In the genomic region with DNA sequence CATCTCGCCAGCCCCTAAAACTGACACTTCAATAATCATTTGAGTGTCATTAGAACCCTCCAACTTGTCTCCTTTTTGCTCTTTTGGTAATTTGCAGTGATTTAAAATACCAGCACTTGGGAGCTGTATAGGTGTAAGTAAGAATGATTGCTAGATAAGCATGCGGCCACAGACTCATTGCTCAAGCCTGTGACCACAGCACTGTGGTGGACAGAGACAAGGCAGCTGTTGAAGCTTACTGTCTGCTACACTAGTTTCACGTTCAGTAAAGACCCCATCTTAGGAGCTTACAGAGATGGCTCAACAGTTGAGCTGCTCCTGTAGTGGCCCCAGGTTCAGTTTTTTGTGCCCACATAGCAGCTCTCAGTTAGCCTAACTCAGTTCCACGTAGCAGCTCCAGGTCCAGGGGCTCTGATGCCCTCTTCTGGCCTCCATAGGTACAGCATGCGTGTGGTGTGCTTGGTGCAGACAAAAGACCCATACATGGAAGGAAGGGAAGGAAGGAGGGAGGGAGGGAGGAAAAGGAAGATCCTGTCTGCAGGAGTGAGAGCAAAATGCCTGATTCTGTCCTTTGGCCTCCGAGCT, we compare ENCODE assay signal across 9 mouse cellular contexts. TPM values are rescaled to one million over a fixed set of nuclear protein-coding genes. Genes with fewer than 3 reads are reported as not detected.
DNase-seq lines count a peak whose midpoint lies in the region; ATAC-seq and TF ChIP-seq lines count a peak whose summit lies in the region.
"Had no signal": no experiment of that assay in that cellular context is flagged by ENCODE, and none has a peak within 500 bp of the region (broad histone marks: within the 10 kb centered on the region; RNA-seq: fewer than 3 reads in every experiment).

No protein-coding gene starts in this region.

- TF ChIP-seq CTCF in midbrain, postnatal 0 days (IDR thresholded peaks at IDR 0.05): peak; percentile 91

- H3K9me3 ChIP-seq in forebrain, embryonic 16.5 days (ENCODE audit: control insufficient read depth, low read length): no peaks in the 10 kb centered on the region
- H3K9me3 ChIP-seq in hindbrain, embryonic 16.5 days (ENCODE audit: control insufficient read depth, low read length): no peaks in the 10 kb centered on the region
- no peaks in the 10 kb centered on the region for H3K9me3 ChIP-seq in limb, embryonic 14.5 days (ENCODE audit: control insufficient read depth, low read length)
- H3K9me3 ChIP-seq in midbrain, postnatal 0 days (ENCODE audit: low read length): no peaks in the 10 kb centered on the region
- H3K9me3 ChIP-seq in stomach, embryonic 16.5 days (replicated peaks; ENCODE audit: control insufficient read depth, low read length): no peaks in the 10 kb centered on the region

- no peaks in the 10 kb centered on the region; the same call in 1 of the 2 replicates for H3K4me1 ChIP-seq in forebrain, embryonic 16.5 days (replicated peaks; ENCODE audit: control insufficient read depth, insufficient read depth, low read length)
- H3K4me1 ChIP-seq in hindbrain, embryonic 16.5 days (ENCODE audit: control insufficient read depth, insufficient read depth, low read depth, low read length): no peaks in the 10 kb centered on the region
- H3K4me1 ChIP-seq in limb, embryonic 14.5 days (ENCODE audit: control insufficient read depth, insufficient read depth, low read length): no peaks in the 10 kb centered on the region
- H3K4me1 ChIP-seq in midbrain, postnatal 0 days (ENCODE audit: insufficient read depth, low read length): no peaks in the 10 kb centered on the region
- H3K4me1 ChIP-seq in stomach, embryonic 16.5 days (ENCODE audit: control insufficient read depth, insufficient read depth, low read length): no peaks in the 10 kb centered on the region

- peak overlapping the region; percentile 48; the same call in 1 of the 2 replicates for H3K27ac ChIP-seq in forebrain, embryonic 16.5 days (ENCODE audit: low read length)
- no peak overlapping the region for H3K27ac ChIP-seq in hindbrain, embryonic 16.5 days (ENCODE audit: low read depth, low read length)
- H3K27ac ChIP-seq in limb, embryonic 14.5 days (replicated peaks; ENCODE audit: low read depth, low read length): no peak overlapping the region
- 0 out of 2 replicates have a peak overlapping the region, but pooled peaks have one; percentile 43 for H3K27ac ChIP-seq in midbrain, postnatal 0 days (ENCODE audit: low read depth, low read length)
- no peak overlapping the region for H3K27ac ChIP-seq in stomach, embryonic 16.5 days (ENCODE audit: low read length)

- no peak overlapping the region for H3K9ac ChIP-seq in forebrain, embryonic 16.5 days (replicated peaks; ENCODE audit: low read depth, low read length)
- H3K9ac ChIP-seq in hindbrain, embryonic 16.5 days (ENCODE audit: low read depth, low read length): no peak overlapping the region
- no peak overlapping the region for H3K9ac ChIP-seq in limb, embryonic 14.5 days (ENCODE audit: low read depth, low read length, severe bottlenecking)
- no peak overlapping the region for H3K9ac ChIP-seq in midbrain, postnatal 0 days (replicated peaks; ENCODE audit: low read length, poor library complexity, severe bottlenecking)
- H3K9ac ChIP-seq in stomach, embryonic 16.5 days (ENCODE audit: low read length): no peak overlapping the region

- peak; percentile 77 for ATAC-seq in forebrain, embryonic 16.5 days
- ATAC-seq in hindbrain, embryonic 16.5 days: peak; percentile 77
- peak; percentile 58; the same call in 1 of the 2 replicates for ATAC-seq in limb, embryonic 14.5 days (ENCODE audit: low FRiP score, low read depth)
- peak; percentile 78; the same call in 1 of the 2 replicates for ATAC-seq in midbrain, postnatal 0 days (ENCODE audit: low FRiP score)
- ATAC-seq in stomach, embryonic 16.5 days (ENCODE audit: insufficient read depth, low FRiP score): 0 out of 2 replicates have a peak, but pooled peaks have one; percentile 33

- no peak overlapping the region for H3K4me2 ChIP-seq in forebrain, embryonic 16.5 days (ENCODE audit: low read length)
- H3K4me2 ChIP-seq in hindbrain, embryonic 16.5 days (ENCODE audit: low read length): no peak overlapping the region
- H3K4me2 ChIP-seq in limb, embryonic 14.5 days (replicated peaks; ENCODE audit: low read depth, low read length, severe bottlenecking): no peak overlapping the region
- no peak overlapping the region for H3K4me2 ChIP-seq in midbrain, postnatal 0 days (ENCODE audit: low read depth, low read length, poor library complexity, severe bottlenecking)
- H3K4me2 ChIP-seq in stomach, embryonic 16.5 days (ENCODE audit: low read depth, low read length): no peak overlapping the region

- H3K27me3 ChIP-seq in forebrain, embryonic 16.5 days (replicated peaks; ENCODE audit: control insufficient read depth, insufficient read depth, low read length): no peaks in the 10 kb centered on the region
- no peaks in the 10 kb centered on the region for H3K27me3 ChIP-seq in hindbrain, embryonic 16.5 days (replicated peaks; ENCODE audit: control insufficient read depth, insufficient read depth, low read length)
- H3K27me3 ChIP-seq in limb, embryonic 14.5 days (ENCODE audit: control insufficient read depth, insufficient read depth, low read length): no peaks in the 10 kb centered on the region
- no peaks in the 10 kb centered on the region for H3K27me3 ChIP-seq in midbrain, postnatal 0 days (ENCODE audit: insufficient read depth, low read length)
- no peaks in the 10 kb centered on the region for H3K27me3 ChIP-seq in stomach, embryonic 16.5 days (ENCODE audit: control insufficient read depth, insufficient read depth, low read length)

- no peak for TF ChIP-seq POLR2A in limb, embryonic 14.5 days (IDR thresholded peaks at IDR 0.05; ENCODE audit: borderline replicate concordance, extremely low read depth, insufficient read depth, insufficient read length)

- H3K36me3 ChIP-seq in forebrain, embryonic 16.5 days (ENCODE audit: control insufficient read depth, insufficient read depth): peaks cover 22% of the 10 kb centered on the region
- peaks cover 19% of the 10 kb centered on the region for H3K36me3 ChIP-seq in hindbrain, embryonic 16.5 days (ENCODE audit: control insufficient read depth, insufficient read depth, low read length)
- H3K36me3 ChIP-seq in limb, embryonic 14.5 days (ENCODE audit: control insufficient read depth, insufficient read depth, low read length): peaks cover 90% of the 10 kb centered on the region
- H3K36me3 ChIP-seq in midbrain, postnatal 0 days (ENCODE audit: insufficient read depth, low read length): peaks cover 39% of the 10 kb centered on the region
- H3K36me3 ChIP-seq in stomach, embryonic 16.5 days (ENCODE audit: control insufficient read depth, insufficient read depth, low read length): peaks cover 6% of the 10 kb centered on the region; the same call in 1 of the 2 replicates

- no peak overlapping the region for H3K4me3 ChIP-seq in forebrain, embryonic 16.5 days (replicated peaks; ENCODE audit: low read length)
- H3K4me3 ChIP-seq in hindbrain, embryonic 16.5 days (ENCODE audit: low read length): no peak overlapping the region
- H3K4me3 ChIP-seq in limb, embryonic 14.5 days (replicated peaks; ENCODE audit: low read length): no peak overlapping the region
- no peak overlapping the region for H3K4me3 ChIP-seq in midbrain, postnatal 0 days (ENCODE audit: low read depth, low read length)
- no peak overlapping the region for H3K4me3 ChIP-seq in stomach, embryonic 16.5 days (replicated peaks; ENCODE audit: low read length)
- H3K4me3 ChIP-seq: myocyte had no signal

- 52% methylated on average over 6 of the region's 6 CpGs for WGBS in forebrain, embryonic 16.5 days
- 48% methylated on average over 6 of the region's 6 CpGs for WGBS in hindbrain, embryonic 16.5 days
- WGBS in limb, embryonic 14.5 days: 63% methylated on average over 6 of the region's 6 CpGs
- 54% methylated on average over 6 of the region's 6 CpGs for WGBS in midbrain, postnatal 0 days
- WGBS in stomach, embryonic 16.5 days: 49% methylated on average over 6 of the region's 6 CpGs

- DNase-seq in 3T3-L1 (ENCODE audit: low read depth, low spot score) (peak; percentile 78), MN1 (ENCODE audit: low spot score) (peak; percentile 34)
- peak; percentile 57 for DNase-seq in cerebellum, adult 8-10 months
- DNase-seq in limb, embryonic 14.5 days (ENCODE audit: low spot score): no peak
- peak; percentile 75 for DNase-seq in midbrain, postnatal 0 days (ENCODE audit: low spot score)

RNA-seq across cellular contexts. Expression of a gene that starts 24.0 kb away (rescaled TPM):
- polyA plus RNA-seq in forebrain, embryonic 16.5 days (2015; fragmentation: Nextera tagmentation; extraction: Ambion mirVana): 1,407 and 1,413 TPM in 2 replicates
- 1,949 and 2,238 TPM in 2 replicates for polyA plus RNA-seq in hindbrain, embryonic 16.5 days (2015; fragmentation: Nextera tagmentation; extraction: Ambion mirVana)
- 133 and 168 TPM in 2 replicates for polyA plus RNA-seq in limb, embryonic 14.5 days (2012; rRNA removed)
- 94.7 and 106 TPM in 2 replicates for polyA plus RNA-seq in limb, embryonic 14.5 days (2014; fragmentation: Nextera tagmentation; extraction: Ambion mirVana)
- 1,673 and 2,112 TPM in 2 replicates for total RNA-seq in midbrain, postnatal 0 days (2014; rRNA removed)
- polyA plus RNA-seq in midbrain, postnatal 0 days (2015; fragmentation: Nextera tagmentation; extraction: Ambion mirVana): 1,654 and 1,809 TPM in 2 replicates
- polyA plus RNA-seq in stomach, embryonic 16.5 days (2015; fragmentation: Nextera tagmentation; extraction: Ambion mirVana): 698 and 764 TPM in 2 replicates

RNA-seq across cellular contexts. Expression of a gene that starts 29.8 kb away (rescaled TPM):
- polyA plus RNA-seq in forebrain, embryonic 16.5 days (2015; fragmentation: Nextera tagmentation; extraction: Ambion mirVana): 9.8 and 12.6 TPM in 2 replicates
- polyA plus RNA-seq in hindbrain, embryonic 16.5 days (2015; fragmentation: Nextera tagmentation; extraction: Ambion mirVana): 8.8 and 11.1 TPM in 2 replicates
- polyA plus RNA-seq in limb, embryonic 14.5 days (2012; rRNA removed): 30.8 and 47.4 TPM in 2 replicates
- 7.2 and 7.3 TPM in 2 replicates for polyA plus RNA-seq in limb, embryonic 14.5 days (2014; fragmentation: Nextera tagmentation; extraction: Ambion mirVana)
- 23.2 and 27.5 TPM in 2 replicates for total RNA-seq in midbrain, postnatal 0 days (2014; rRNA removed)
- 8.4 and 8.7 TPM in 2 replicates for polyA plus RNA-seq in midbrain, postnatal 0 days (2015; fragmentation: Nextera tagmentation; extraction: Ambion mirVana)
- polyA plus RNA-seq in stomach, embryonic 16.5 days (2015; fragmentation: Nextera tagmentation; extraction: Ambion mirVana): 9.7 and 10.4 TPM in 2 replicates

Comparison
In these comparisons a context has a peak if more than half of its experiments do, and no peak if none do; other contexts are left out.
1. H3K27ac ChIP-seq: peak in forebrain, embryonic 16.5 days (single experiment) and midbrain, postnatal 0 days (single experiment); none in hindbrain, embryonic 16.5 days (single experiment), limb, embryonic 14.5 days (single experiment) and stomach, embryonic 16.5 days (single experiment).
2. Peak in every context shown above with its lines, with median percentiles within 50 percentile points of each other: ATAC-seq.